ENCODE assay signal across 37 mouse cellular contexts in genomic region chr5:113299433-113299832, GRCm38 (mm10). TPM values are rescaled to one million over a fixed set of nuclear protein-coding genes. Genes with fewer than 3 reads are reported as not detected.
DNase-seq lines count a peak whose midpoint lies in the region; ATAC-seq and TF ChIP-seq lines count a peak whose summit lies in the region.
"Had no signal": no experiment of that assay in that cellular context is flagged by ENCODE, and none has a peak within 500 bp of the region (broad histone marks: within the 10 kb centered on the region; RNA-seq: fewer than 3 reads in every experiment).

No protein-coding gene starts in this region.

- no peak; the same call in 1 of the 2 replicates for ATAC-seq in intestine, embryonic 14.5 days (replicated peaks; ENCODE audit: low FRiP score, low TSS enrichment, low read depth)
- no peak for ATAC-seq in intestine, postnatal 0 days
- no peak for ATAC-seq in stomach, embryonic 15.5 days (ENCODE audit: insufficient read depth, low FRiP score, low read depth)
- no peak for ATAC-seq in stomach, postnatal 0 days (ENCODE audit: low FRiP score, low TSS enrichment)
- ATAC-seq in CD4-positive, CD25-positive, alpha-beta regulatory T cell, adult 4 months: no peak

- no peak for DNase-seq in intestine, embryonic 14.5 days (ENCODE audit: low spot score)
- DNase-seq in stomach, postnatal 0 days (ENCODE audit: low spot score): no peak
- DNase-seq in cerebellum, postnatal 25 days: peak; percentile 65 to 67
- no peak for DNase-seq in c-Kit-positive CD71-positive TER-119-positive erythroid progenitor cells, embryonic 14.5 days (ENCODE audit: low spot score)
- DNase-seq in gastrocnemius, postnatal 10 days: no peak
- DNase-seq: adrenal gland, adult 2 months; embryo, embryonic 11 days; heart, postnatal 4 days; kidney, adult 11 months; liver; lung, postnatal 4 days; retina, postnatal 1 day; right cerebral cortex, postnatal 25 days; spleen, adult 18-20 months; thymus, adult 18-20 months; thymus, postnatal 36 days had no signal

- H3K4me2 ChIP-seq in intestine, embryonic 14.5 days (ENCODE audit: low read length): peak overlapping the region; percentile 25; the same call in 1 of the 2 replicates
- no peak overlapping the region for H3K4me2 ChIP-seq in intestine, postnatal 0 days (replicated peaks; ENCODE audit: low read depth)
- no peak overlapping the region for H3K4me2 ChIP-seq in stomach, embryonic 15.5 days
- no peak overlapping the region for H3K4me2 ChIP-seq in stomach, postnatal 0 days (replicated peaks; ENCODE audit: low read depth)
- H3K4me2 ChIP-seq: embryonic facial prominence, embryonic 13.5 days; forebrain, embryonic 12.5 days; hindbrain, embryonic 15.5 days; liver, embryonic 15.5 days; neural tube, embryonic 12.5 days had no signal

- H3K27ac ChIP-seq in intestine, embryonic 14.5 days (ENCODE audit: low read depth): 0 out of 2 replicates have a peak overlapping the region, but pooled peaks have one; percentile 22
- H3K27ac ChIP-seq in intestine, postnatal 0 days (ENCODE audit: low read depth, low read length): no peak overlapping the region
- peak overlapping the region; percentile 16 for H3K27ac ChIP-seq in stomach, embryonic 15.5 days
- no peak overlapping the region for H3K27ac ChIP-seq in stomach, postnatal 0 days (replicated peaks)
- H3K27ac ChIP-seq: embryonic facial prominence, embryonic 13.5 days; forebrain, embryonic 12.5 days; heart, embryonic 10.5 days; hindbrain, embryonic 15.5 days; kidney, postnatal 0 days; limb, embryonic 10.5 days; liver, embryonic 15.5 days; lung, embryonic 15.5 days; neural tube, embryonic 12.5 days had no signal

- no peaks in the 10 kb centered on the region; the same call in 1 of the 2 replicates for H3K4me1 ChIP-seq in intestine, embryonic 14.5 days (replicated peaks; ENCODE audit: control insufficient read depth, insufficient read depth, low read length)
- no peaks in the 10 kb centered on the region for H3K4me1 ChIP-seq in intestine, postnatal 0 days (replicated peaks; ENCODE audit: control insufficient read depth, insufficient read depth, low read length)
- peaks cover 22% of the 10 kb centered on the region for H3K4me1 ChIP-seq in stomach, embryonic 15.5 days
- H3K4me1 ChIP-seq in stomach, postnatal 0 days (replicated peaks; ENCODE audit: control insufficient read depth, insufficient read depth): no peaks in the 10 kb centered on the region
- H3K4me1 ChIP-seq: liver, embryonic 15.5 days had no signal

- no peak overlapping the region for H3K9ac ChIP-seq in intestine, embryonic 14.5 days (ENCODE audit: low read length)
- no peak overlapping the region for H3K9ac ChIP-seq in intestine, postnatal 0 days (ENCODE audit: low read depth, low read length)
- H3K9ac ChIP-seq in stomach, embryonic 15.5 days: no peak overlapping the region
- no peak overlapping the region for H3K9ac ChIP-seq in stomach, postnatal 0 days (ENCODE audit: low read length)
- H3K9ac ChIP-seq: embryonic facial prominence, embryonic 13.5 days; forebrain, embryonic 12.5 days; hindbrain, embryonic 15.5 days; liver, embryonic 15.5 days; lung, embryonic 15.5 days; neural tube, embryonic 12.5 days had no signal

- no peaks in the 10 kb centered on the region for H3K9me3 ChIP-seq in intestine, embryonic 14.5 days (ENCODE audit: control insufficient read depth, low read length)
- H3K9me3 ChIP-seq in intestine, postnatal 0 days (ENCODE audit: control insufficient read depth): no peaks in the 10 kb centered on the region
- H3K9me3 ChIP-seq in stomach, embryonic 15.5 days: no peaks in the 10 kb centered on the region
- H3K9me3 ChIP-seq in stomach, postnatal 0 days (ENCODE audit: control insufficient read depth, low read length): no peaks in the 10 kb centered on the region
- H3K9me3 ChIP-seq: embryonic facial prominence, embryonic 13.5 days; forebrain, embryonic 12.5 days; heart, embryonic 10.5 days; hindbrain, embryonic 15.5 days; limb, embryonic 10.5 days; liver, embryonic 15.5 days; lung, embryonic 15.5 days; neural tube, embryonic 12.5 days had no signal

- H3K4me3 ChIP-seq in intestine, embryonic 14.5 days (ENCODE audit: low read depth, low read length): no peak overlapping the region
- no peak overlapping the region for H3K4me3 ChIP-seq in intestine, postnatal 0 days (ENCODE audit: low read depth, low read length)
- H3K4me3 ChIP-seq in stomach, embryonic 15.5 days (replicated peaks): no peak overlapping the region
- H3K4me3 ChIP-seq in stomach, postnatal 0 days (ENCODE audit: low read depth, low read length): no peak overlapping the region
- H3K4me3 ChIP-seq: embryonic facial prominence, embryonic 13.5 days; erythroblast, embryonic 14.5 days; forebrain, embryonic 12.5 days; heart, embryonic 10.5 days; hindbrain, embryonic 15.5 days; limb, embryonic 10.5 days; liver, embryonic 15.5 days; lung, embryonic 15.5 days; neural tube, embryonic 12.5 days had no signal

- no peak for TF ChIP-seq EP300 in stomach, postnatal 0 days (optimal IDR thresholded peaks at IDR 0.05)

- TF ChIP-seq CTCF in intestine, postnatal 0 days (IDR thresholded peaks at IDR 0.05; ENCODE audit: low read depth): no peak
- TF ChIP-seq CTCF in stomach, postnatal 0 days (IDR thresholded peaks at IDR 0.05; ENCODE audit: low read depth): no peak

- WGBS in intestine, embryonic 14.5 days: 43% methylated on average over 9 of the region's 9 CpGs
- WGBS in intestine, postnatal 0 days: 45% methylated on average over 9 of the region's 9 CpGs
- WGBS in stomach, embryonic 15.5 days: 40% methylated on average over 9 of the region's 9 CpGs
- WGBS in stomach, postnatal 0 days: 49% methylated on average over 9 of the region's 9 CpGs

- no peaks in the 10 kb centered on the region for H3K36me3 ChIP-seq in intestine, embryonic 14.5 days (ENCODE audit: control insufficient read depth, insufficient read depth, low read length)
- no peaks in the 10 kb centered on the region for H3K36me3 ChIP-seq in intestine, postnatal 0 days (ENCODE audit: control insufficient read depth, insufficient read depth)
- no peaks in the 10 kb centered on the region for H3K36me3 ChIP-seq in stomach, embryonic 15.5 days
- H3K36me3 ChIP-seq in stomach, postnatal 0 days (ENCODE audit: control insufficient read depth, insufficient read depth, low read length): no peaks in the 10 kb centered on the region
- H3K36me3 ChIP-seq: embryonic facial prominence, embryonic 13.5 days; forebrain, embryonic 12.5 days; heart, embryonic 10.5 days; hindbrain, embryonic 15.5 days; limb, embryonic 10.5 days; liver, embryonic 15.5 days; lung, embryonic 15.5 days; neural tube, embryonic 12.5 days had no signal

- 0 out of 2 replicates have a peak, but pooled peaks cover 4% of the 10 kb centered on the region for H3K27me3 ChIP-seq in intestine, embryonic 14.5 days (replicated peaks; ENCODE audit: control insufficient read depth, insufficient read depth, low read length)
- no peaks in the 10 kb centered on the region for H3K27me3 ChIP-seq in intestine, postnatal 0 days (replicated peaks; ENCODE audit: control insufficient read depth, insufficient read depth, low read length)
- no peaks in the 10 kb centered on the region for H3K27me3 ChIP-seq in stomach, embryonic 15.5 days (replicated peaks)
- no peaks in the 10 kb centered on the region for H3K27me3 ChIP-seq in stomach, postnatal 0 days (ENCODE audit: control insufficient read depth, insufficient read depth, low read length)
- H3K27me3 ChIP-seq: hindbrain, embryonic 15.5 days; liver, embryonic 15.5 days; lung, embryonic 15.5 days had no signal

RNA-seq across cellular contexts. Expression of gene Sgsm1, which starts 11.2 kb away (rescaled TPM):
- 8.8 and 10.0 TPM in 2 replicates for polyA plus RNA-seq in intestine, embryonic 14.5 days (2014; fragmentation: Nextera tagmentation; extraction: Ambion mirVana)
- polyA plus RNA-seq in intestine, postnatal 0 days (2015; fragmentation: Nextera tagmentation; extraction: Ambion mirVana): 4.0 TPM in 2 replicates
- polyA plus RNA-seq in stomach, embryonic 15.5 days (2015; fragmentation: Nextera tagmentation; extraction: Ambion mirVana): 6.9 and 8.8 TPM in 2 replicates
- polyA plus RNA-seq in stomach, postnatal 0 days (2015; fragmentation: Nextera tagmentation; extraction: Ambion mirVana): 3.2 and 4.2 TPM in 2 replicates
- polyA plus RNA-seq in CD4-positive, CD25-positive, alpha-beta regulatory T cell, adult 4 months (2017; shearing (Covaris generic)): not detected
- total RNA-seq in gastrocnemius, postnatal 10 days (2021): 1 to 10 TPM in 1 of 2 experiments, under 1 TPM in 1; 0.65 to 1.2 TPM
- total RNA-seq: MEL had no signal
- polyA plus RNA-seq: erythroblast, embryonic 14.5 days had no signal

RNA-seq across cellular contexts. Expression of gene Aym1, which starts 57.7 kb away (rescaled TPM):
- not detected in 2 replicates for polyA plus RNA-seq in intestine, embryonic 14.5 days (2014; fragmentation: Nextera tagmentation; extraction: Ambion mirVana)
- polyA plus RNA-seq in intestine, postnatal 0 days (2015; fragmentation: Nextera tagmentation; extraction: Ambion mirVana): not detected in 2 replicates
- polyA plus RNA-seq in stomach, embryonic 15.5 days (2015; fragmentation: Nextera tagmentation; extraction: Ambion mirVana): not detected in 2 replicates
- not detected in 2 replicates for polyA plus RNA-seq in stomach, postnatal 0 days (2015; fragmentation: Nextera tagmentation; extraction: Ambion mirVana)
- not detected for polyA plus RNA-seq in CD4-positive, CD25-positive, alpha-beta regulatory T cell, adult 4 months (2017; shearing (Covaris generic))
- total RNA-seq in gastrocnemius, postnatal 10 days (2021): not detected
- total RNA-seq: adrenal gland, adult 2 months; adrenal gland, postnatal 4 days; CH12.LX; gastrocnemius, adult 18-20 months; gastrocnemius, postnatal 4 days; heart, postnatal 4 days; layer of hippocampus, postnatal 10 days; megakaryocyte-erythroid progenitor cell, adult 5-6 weeks; MEL had no signal
- polyA plus RNA-seq: adrenal gland, adult 2 months; embryonic facial prominence, embryonic 13.5 days; erythroblast, embryonic 14.5 days; forebrain, embryonic 12.5 days; heart, embryonic 10.5 days; heart, embryonic 16.5 days; hindbrain, embryonic 15.5 days; kidney, postnatal 0 days; limb, embryonic 10.5 days; liver, embryonic 15.5 days; lung, embryonic 15.5 days; neural tube, embryonic 12.5 days had no signal

Comparison
In these comparisons a context has a peak if more than half of its experiments do, and no peak if none do; other contexts are left out.
1. H3K27ac ChIP-seq: peak in intestine, embryonic 14.5 days (single experiment) and stomach, embryonic 15.5 days (single experiment); none in intestine, postnatal 0 days (single experiment) and stomach, postnatal 0 days (single experiment).
2. DNase-seq: peak in cerebellum, postnatal 25 days (2 of 2); none in intestine, embryonic 14.5 days (single experiment), stomach, postnatal 0 days (single experiment), c-Kit-positive CD71-positive TER-119-positive erythroid progenitor cells, embryonic 14.5 days (single experiment) and gastrocnemius, postnatal 10 days (single experiment).